Mouse (Mus musculus) induced T-regulatory cell, adult 2 months (primary cell): Measurements from ENCODE around the gene Chil3.
"Not testable (repeated sequence)": the region's sequence is repeated elsewhere in the genome, so short reads cannot be mapped to it uniquely, and the experiment has no call there.

Experiments used
- DNase-seq: peaks from one replicate; pipeline ENCODE4 v3.0.0-alpha.2; 2012; ENCODE audit warnings: low read depth

Gene Chil3

GRCm38 (mm10) chr3:106167464-106167863, at the start of gene Chil3:
Gene Chil3, minus strand, starts transcription at chr3:106167564.
- DNase-seq: no peak

- not testable (repeated sequence) for DNase-seq
Measured at GRCm38 (mm10) chr3:106198030-106198429, 30.7 kb upstream of the Chil3 start.

GRCm38 (mm10) chr3:106197246-106197645, 29.9 kb upstream of the Chil3 start:
- DNase-seq: not testable (repeated sequence)

- no peak for DNase-seq
Measured at GRCm38 (mm10) chr3:106196276-106196675, 28.9 kb upstream of the Chil3 start.

GRCm38 (mm10) chr3:106195486-106195885, 28.1 kb upstream of the Chil3 start:
- no peak for DNase-seq

GRCm38 (mm10) chr3:106187991-106188390, 20.6 kb upstream of the Chil3 start:
- no peak for DNase-seq

- DNase-seq: no peak
Measured at GRCm38 (mm10) chr3:106177509-106178189, 10.3 kb upstream of the Chil3 start.

GRCm38 (mm10) chr3:106174971-106175370, 7.6 kb upstream of the Chil3 start:
- not testable (repeated sequence) for DNase-seq

GRCm38 (mm10) chr3:106172506-106172905, 5.1 kb upstream of the Chil3 start:
- DNase-seq: not testable (repeated sequence)

GRCm38 (mm10) chr3:106171135-106171731, 3.9 kb upstream of the Chil3 start:
- DNase-seq: no peak

GRCm38 (mm10) chr3:106170522-106171053, 3.2 kb upstream of the Chil3 start:
- no peak for DNase-seq

- no peak for DNase-seq
Measured at GRCm38 (mm10) chr3:106154413-106154812, 13.0 kb downstream of the Chil3 start.

GRCm38 (mm10) chr3:106144081-106144480, 23.3 kb downstream of the Chil3 start:
- DNase-seq: no peak

- no peak for DNase-seq
Measured at GRCm38 (mm10) chr3:106131690-106132089, 35.7 kb downstream of the Chil3 start.

GRCm38 (mm10) chr3:106128807-106129493, 38.4 kb downstream of the Chil3 start:
- DNase-seq: no peak

- no peak for DNase-seq
Measured at GRCm38 (mm10) chr3:106126999-106127398, 40.4 kb downstream of the Chil3 start.

GRCm38 (mm10) chr3:106112929-106113328, 54.4 kb downstream of the Chil3 start, which contains the start of gene Chia1:
Gene Chia1, plus strand, starts transcription at chr3:106113229.
- DNase-seq: no peak
